Mouse (Mus musculus) small intestine, adult 2 months (tissue): ENCODE measurements around the gene Cuedc2. TPM values are rescaled to one million over a fixed set of nuclear protein-coding genes. Genes with fewer than 3 reads are reported as not detected.

ENCODE experiments used
- H3K27ac ChIP-seq: fragments of 200-500 bp; 2 replicates; pipeline ENCODE4 v1.5.1; 2012; ENCODE audit warnings: low read depth, low read length, control low read depth, inconsistent platforms; ENCODE audit not compliant: insufficient read depth
- H3K27me3 ChIP-seq: fragments of 200-500 bp; 2 replicates; pipeline ENCODE4 v1.6.1; 2012; ENCODE audit warnings: mild to moderate bottlenecking, moderate library complexity, low read length, inconsistent platforms; ENCODE audit not compliant: control insufficient read depth, insufficient read depth
- H3K36me3 ChIP-seq: fragments of 200-500 bp; 2 replicates; pipeline ENCODE4 v1.6.1; 2012; ENCODE audit warnings: mild to moderate bottlenecking, low read length, control low read depth, inconsistent platforms; ENCODE audit not compliant: control insufficient read depth, insufficient read depth
- H3K4me1 ChIP-seq: fragments of 200-500 bp; 2 replicates; pipeline ENCODE4 v1.6.1; 2012; ENCODE audit warnings: low read length, inconsistent platforms, mixed read lengths; ENCODE audit not compliant: control insufficient read depth, insufficient read depth, insufficient read length
- H3K4me3 ChIP-seq: fragments of 200-500 bp; 2 replicates; pipeline ENCODE4 v1.5.1; 2012; ENCODE audit warnings: low read depth, mild to moderate bottlenecking, control low read depth, inconsistent platforms, low read length, moderate library complexity
- CTCF ChIP-seq: fragments of 200-500 bp; IDR thresholded peaks from 2 replicates; pipeline ENCODE4 v1.5.1; 2012; ENCODE audit warnings: low read depth, mild to moderate bottlenecking, control low read depth, inconsistent platforms, low read length, moderate library complexity, mixed read lengths; ENCODE audit not compliant: insufficient replicate concordance, insufficient read length; ENCODE audit errors: extremely low read depth
- POLR2A ChIP-seq: fragments of 200-500 bp; IDR thresholded peaks from 2 replicates; pipeline ENCODE4 v1.6.1; 2012; ENCODE audit warnings: low read depth, mild to moderate bottlenecking, control low read depth, inconsistent platforms, low read length, moderate library complexity
- WGBS: fragments of 180-500 bp; shearing (Covaris S2); methylation state at CpG from one replicate; pipeline ENCODE4 v1.1.7; 2018; 5-methylcytosine and 5-hydroxymethylcytosine counted together
- polyA plus RNA-seq: library from polyadenylated mRNA; depleted of rRNA; stranded (reverse); fragments of >200 nt; gene quantifications from 2 replicates; pipeline ENCODE4 v1.2.3, GENCODE M21; 2012; rRNA removed

Cuedc2 gene
- 23.5 and 26.9 TPM in 2 replicates for polyA plus RNA-seq

DNA sequence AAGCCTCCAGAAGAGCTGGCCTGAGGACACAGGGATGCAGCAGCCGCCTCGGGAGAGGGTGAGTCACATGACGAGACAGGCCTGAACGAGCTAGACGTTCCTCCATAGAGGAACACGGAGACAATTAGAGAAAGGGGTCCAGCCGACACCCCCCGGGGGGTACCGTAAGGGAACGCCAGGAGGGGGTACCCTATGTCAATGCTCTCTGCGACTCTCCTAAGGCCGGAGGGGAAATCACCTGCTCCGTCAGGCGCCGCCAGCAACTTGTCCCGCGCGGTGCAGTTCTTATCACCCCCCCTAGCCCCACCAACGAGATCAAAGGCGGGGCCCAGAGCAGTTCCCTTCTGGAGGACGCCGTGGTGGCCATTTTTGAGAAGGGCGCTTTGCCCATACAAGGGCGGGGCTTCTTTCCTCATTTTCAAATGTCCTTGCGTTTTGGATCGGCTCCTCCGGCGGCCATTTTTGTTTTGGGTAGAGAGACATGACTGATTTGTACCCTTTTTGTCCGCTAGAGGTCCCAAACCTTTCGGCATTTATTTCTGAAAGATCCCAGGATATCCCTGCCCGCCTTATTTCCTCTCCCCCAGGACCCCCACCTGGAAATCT lies at the start of gene Cuedc2:
TSS of gene Cuedc2 (minus strand) at position 372 of the 606 bp plus-strand sequence.
- Histone ChIP-seq H3K27me3 (no peaks in the 10 kb centered on the region), H3K36me3 (no peaks in the 10 kb centered on the region), H3K27ac (peak within 1 kb of the TSS; percentile 42), H3K4me3 (peak within 1 kb of the TSS; percentile 68), H3K4me1 (peaks cover 12% of the 10 kb centered on the region; the same call in 1 of the 2 replicates)
- under 1% methylated on average over 31 of the region's 31 CpGs for WGBS
- TF ChIP-seq POLR2A (peak; percentile 27; the same call in 1 of the 2 replicates), CTCF (peak; percentile 51; the same call in 1 of the 2 replicates)

DNA sequence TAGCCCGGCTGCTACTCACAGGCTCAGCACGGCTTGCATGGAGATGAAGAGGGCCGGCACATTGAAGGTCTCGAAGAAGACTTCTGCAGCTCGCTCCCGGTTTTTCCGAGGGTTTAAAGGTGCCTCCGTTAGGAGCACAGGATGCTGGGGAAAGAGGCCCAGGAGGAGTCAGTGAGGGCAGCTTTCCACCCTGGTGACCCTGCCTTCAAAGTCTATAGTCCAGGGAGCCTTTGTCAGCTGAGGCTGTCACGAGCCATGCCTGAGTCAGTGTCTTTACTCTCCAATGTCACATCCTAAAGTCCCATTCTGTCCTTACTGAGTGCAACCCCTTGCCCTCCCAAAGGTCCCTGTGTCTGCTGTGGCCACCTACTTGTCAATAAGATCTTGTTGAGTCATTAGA lies 43.8 kb upstream of the Cuedc2 start:
- Histone ChIP-seq H3K36me3 (peaks cover 85% of the 10 kb centered on the region), H3K27me3 (no peaks in the 10 kb centered on the region), H3K4me3 (no peak overlapping the region), H3K27ac (no peak overlapping the region), H3K4me1 (no peaks in the 10 kb centered on the region)
- 89% methylated on average over 9 of the region's 9 CpGs for WGBS
- TF ChIP-seq CTCF (no peak), POLR2A (no peak)

DNA sequence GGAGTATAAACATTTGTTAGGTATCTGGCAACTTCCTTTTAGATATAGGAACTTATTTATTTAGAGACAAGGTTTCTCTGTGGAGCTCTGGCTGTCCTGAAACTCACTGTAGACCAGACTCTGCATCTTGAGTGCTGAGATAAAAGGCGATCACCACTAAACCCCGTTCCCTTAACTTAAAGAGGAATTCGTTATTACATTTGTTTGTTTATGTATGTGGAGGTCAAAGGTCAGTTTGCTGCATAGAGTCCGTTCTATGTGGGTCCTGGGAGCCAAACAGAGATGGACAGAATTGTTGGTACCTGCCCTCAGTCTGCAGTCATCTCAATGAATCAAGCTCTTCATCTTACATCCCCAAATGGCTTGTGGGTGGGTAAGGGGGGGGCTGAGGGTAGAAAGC lies 37.4 kb upstream of the Cuedc2 start:
- TF ChIP-seq CTCF (no peak), POLR2A (no peak)
- Histone ChIP-seq H3K27me3 (no peaks in the 10 kb centered on the region), H3K36me3 (peaks cover 46% of the 10 kb centered on the region), H3K4me1 (no peaks in the 10 kb centered on the region), H3K27ac (no peak overlapping the region), H3K4me3 (no peak overlapping the region)
- WGBS = 14% methylated on average over 4 of the region's 4 CpGs

DNA sequence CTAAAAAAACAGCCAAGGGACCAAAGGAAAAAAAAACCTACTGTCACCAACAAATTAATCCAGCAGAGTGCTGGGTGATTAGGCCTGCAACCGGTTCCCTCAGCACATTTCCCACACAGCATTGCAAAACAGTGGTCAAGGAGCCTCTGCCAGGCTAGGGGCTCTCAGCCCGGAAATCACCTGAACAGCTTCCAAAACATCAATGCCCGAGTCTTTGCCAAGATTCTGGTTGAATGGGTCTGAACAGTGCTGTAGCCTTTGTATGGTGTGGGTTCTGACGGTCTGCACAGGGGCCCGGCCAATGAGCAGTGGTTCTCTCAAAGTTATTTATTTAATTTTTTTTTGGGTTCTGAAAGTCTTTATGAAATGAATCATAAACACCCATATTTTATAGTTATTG lies 37.0 kb upstream of the Cuedc2 start:
- Histone ChIP-seq H3K36me3 (peaks cover 41% of the 10 kb centered on the region), H3K4me1 (no peaks in the 10 kb centered on the region), H3K4me3 (no peak overlapping the region), H3K27ac (no peak overlapping the region), H3K27me3 (no peaks in the 10 kb centered on the region)
- WGBS = 38% methylated on average over 5 of the region's 5 CpGs
- TF ChIP-seq CTCF = no peak
- TF ChIP-seq POLR2A = no peak

DNA sequence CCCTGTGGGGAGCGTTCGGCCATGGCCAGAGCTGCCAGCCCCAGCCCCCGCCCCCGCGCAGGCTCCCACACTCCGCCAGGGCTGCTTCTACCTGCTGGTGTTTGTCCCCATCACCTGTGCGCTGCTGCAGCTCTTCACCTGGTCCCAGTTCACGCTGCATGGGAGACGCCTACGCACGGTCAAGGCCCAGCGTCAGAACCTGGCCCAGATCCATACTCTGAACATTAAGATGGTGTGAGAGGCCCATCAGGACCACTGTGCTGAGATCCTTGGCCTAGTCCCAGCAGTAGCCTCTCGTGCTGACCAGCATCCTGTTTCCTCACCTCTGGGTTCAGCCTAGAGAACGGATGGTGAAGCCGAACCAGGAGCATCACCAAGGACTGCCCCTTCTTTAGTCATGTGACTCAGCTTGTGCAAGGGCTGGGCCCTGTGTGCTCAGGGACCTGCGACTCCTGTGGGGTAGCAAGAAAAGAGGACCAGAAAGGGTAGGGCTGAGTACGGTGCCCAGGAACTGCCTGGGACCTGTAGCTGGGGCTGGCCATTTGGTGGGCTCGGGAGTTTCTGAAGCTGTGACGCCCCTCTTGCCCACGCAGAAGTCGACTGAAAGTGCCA lies 36.1 kb upstream of the Cuedc2 start:
- Histone ChIP-seq H3K4me1 (no peaks in the 10 kb centered on the region), H3K27ac (no peak overlapping the region), H3K36me3 (peaks cover 33% of the 10 kb centered on the region), H3K27me3 (no peaks in the 10 kb centered on the region), H3K4me3 (no peak overlapping the region)
- WGBS = 80% methylated on average over 21 of the region's 21 CpGs
- TF ChIP-seq CTCF (no peak), POLR2A (no peak)

DNA sequence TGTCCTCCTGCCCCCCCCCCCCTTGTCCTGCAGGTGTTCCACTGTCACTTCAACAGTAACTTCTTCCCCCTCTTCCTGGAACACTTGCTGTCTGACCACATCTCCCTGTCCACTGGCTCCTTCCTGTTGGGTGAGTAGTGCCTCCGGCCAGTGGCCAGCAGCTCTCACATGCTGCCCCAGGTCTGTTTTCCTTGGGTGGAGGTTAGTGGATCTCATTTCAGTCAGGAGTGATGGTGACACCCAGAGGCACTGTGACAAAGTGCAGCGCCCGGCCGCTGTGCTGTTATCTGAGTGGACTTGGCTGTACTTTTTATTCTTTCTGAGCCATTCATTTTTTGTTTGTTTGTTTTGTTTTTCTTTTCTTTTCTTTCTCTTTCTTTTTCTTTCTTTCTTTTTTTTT lies 30.7 kb upstream of the Cuedc2 start:
- Histone ChIP-seq H3K36me3 (peaks cover 2% of the 10 kb centered on the region), H3K4me3 (no peak overlapping the region), H3K4me1 (no peaks in the 10 kb centered on the region), H3K27me3 (no peaks in the 10 kb centered on the region), H3K27ac (no peak overlapping the region)
- 11% methylated on average over 4 of the region's 4 CpGs for WGBS
- TF ChIP-seq POLR2A (no peak), CTCF (peak; percentile 63; the same call in 1 of the 2 replicates)

DNA sequence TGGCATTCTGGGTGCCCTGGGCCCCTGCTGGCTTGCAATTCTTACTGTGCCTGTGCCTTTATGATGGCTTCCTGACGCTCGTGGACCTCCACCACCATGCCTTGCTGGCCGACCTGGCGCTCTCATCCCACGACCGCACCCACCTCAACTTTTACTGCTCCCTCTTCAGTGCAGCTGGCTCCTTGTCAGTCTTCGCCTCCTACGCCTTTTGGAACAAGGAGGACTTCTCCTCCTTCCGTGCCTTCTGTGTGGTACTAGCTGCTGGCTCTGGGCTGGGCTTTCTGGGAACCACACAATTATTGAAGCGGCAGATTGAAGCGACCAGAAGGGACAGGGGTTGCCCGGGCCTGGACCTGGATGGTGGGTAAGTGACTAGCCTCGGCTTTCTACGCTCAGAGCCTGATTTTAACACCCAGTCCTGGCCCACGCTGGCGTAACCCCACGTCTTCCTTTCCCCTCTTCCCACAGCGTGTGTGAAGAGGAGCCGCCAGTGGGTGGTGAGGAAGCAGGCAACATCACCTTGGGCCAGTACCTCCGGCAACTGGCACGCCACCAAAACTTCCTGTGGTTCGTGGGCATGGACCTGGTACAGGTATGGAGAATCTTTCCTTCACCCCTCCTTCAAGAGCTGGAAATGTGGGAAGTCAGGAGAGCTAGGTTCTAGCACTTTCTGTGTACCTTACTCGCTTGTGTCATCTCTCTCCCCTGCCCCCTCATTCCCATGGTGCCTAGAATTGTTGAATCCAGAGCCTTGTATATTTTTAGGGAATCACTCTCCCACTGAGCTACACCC lies 29.5 kb upstream of the Cuedc2 start:
- H3K4me1 ChIP-seq = no peaks in the 10 kb centered on the region
- TF ChIP-seq CTCF (no peak), POLR2A (no peak)
- no peaks in the 10 kb centered on the region for H3K27me3 ChIP-seq
- H3K27ac ChIP-seq = no peak overlapping the region
- WGBS = 88% methylated on average over 23 of the region's 23 CpGs
- no peak overlapping the region for H3K4me3 ChIP-seq
- H3K36me3 ChIP-seq = peaks cover 2% of the 10 kb centered on the region
